Mouse (Mus musculus) bone marrow, adult 2 months (tissue): ENCODE data around the gene Pold1.

ENCODE experiments used
- CTCF ChIP-seq: fragments of 200-500 bp; IDR thresholded peaks from 2 replicates; pipeline ENCODE4 v1.5.1; 2011; ENCODE audit warnings: low read length, control low read depth; ENCODE audit not compliant: control insufficient read depth, insufficient read depth
- POLR2A ChIP-seq: fragments of 200-500 bp; IDR thresholded peaks from 2 replicates; pipeline ENCODE4 v1.6.1; 2011; ENCODE audit warnings: low read depth, mild to moderate bottlenecking, control low read depth, low read length, borderline replicate concordance; ENCODE audit not compliant: control insufficient read depth

- no peak for TF ChIP-seq POLR2A
- peak; percentile 87 for TF ChIP-seq CTCF
Observed at GRCm38 (mm10) chr7:44560435-44561400, 12.1 kb upstream of the Pold1 start.
